Mouse (Mus musculus): ENCODE results near the gene Akr1a1.
"Not testable (repeated sequence)": the region's sequence is repeated elsewhere in the genome, so short reads cannot be mapped to it uniquely, and the experiment has no call there.

The Akr1a1 gene

DNA sequence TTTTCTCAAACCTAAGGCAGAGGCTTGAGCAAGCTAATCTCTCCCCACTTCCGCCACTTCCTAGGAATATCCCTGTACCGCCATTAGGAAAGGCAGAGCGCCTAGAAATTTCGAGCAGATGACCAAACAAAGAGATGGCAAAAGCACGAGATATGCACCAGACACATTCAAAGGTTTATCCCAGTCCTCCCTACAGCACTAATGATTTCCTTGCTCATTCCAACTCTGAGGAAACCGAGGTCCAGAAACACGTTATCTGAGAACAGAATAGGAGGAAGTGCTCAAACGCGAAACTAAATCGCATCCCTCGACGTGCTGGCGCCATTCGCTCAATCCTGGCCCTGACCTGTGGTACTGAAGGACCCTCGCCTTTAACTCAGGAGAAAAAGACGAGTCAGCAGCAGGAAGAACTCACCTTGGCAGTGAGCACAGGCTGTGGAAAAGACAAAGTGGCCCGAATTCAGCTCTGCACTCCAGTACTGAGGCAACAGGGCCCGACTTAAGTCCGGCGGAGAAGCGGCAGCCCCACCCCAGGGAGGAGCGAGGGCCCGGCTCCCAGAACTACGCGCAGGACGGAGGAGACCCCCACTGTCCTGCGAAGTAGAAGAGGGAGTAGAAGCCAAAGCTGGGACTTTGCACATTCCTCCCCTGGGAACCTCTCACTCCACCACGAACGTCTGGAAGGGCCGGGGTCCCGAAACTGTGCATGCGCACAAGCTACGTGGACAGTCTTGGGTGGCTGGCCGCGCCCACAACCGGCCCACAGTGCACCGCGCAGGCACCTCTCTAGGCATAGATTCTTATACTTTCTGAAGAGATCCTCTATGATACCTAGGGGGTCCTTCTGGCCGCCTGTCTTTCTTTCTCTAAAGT, at the start of gene Akr1a1:
TSS of gene Akr1a1 (minus strand) at position 757 of the 873 bp plus-strand sequence.
- DNase-seq (ENCODE audit: low read depth, low spot score): peak; percentile 46

DNA sequence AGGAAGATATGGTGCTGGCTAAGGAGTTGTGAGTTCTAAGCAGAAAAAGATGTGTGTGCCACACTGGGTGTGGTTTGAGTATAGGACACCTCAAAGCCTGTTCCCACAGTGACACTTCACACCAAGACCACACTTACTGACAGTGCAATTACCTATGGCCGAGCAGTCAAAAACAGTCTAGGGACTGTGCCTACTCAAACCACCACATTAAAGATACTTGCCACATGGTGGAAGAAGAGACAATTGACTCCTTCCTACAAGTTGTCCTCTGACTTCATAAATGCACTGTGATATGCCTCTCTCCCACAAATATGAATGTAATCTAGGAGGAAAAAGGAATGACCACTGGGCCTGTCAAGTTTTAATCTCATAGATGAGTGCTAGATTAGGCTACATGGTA, 49.5 kb upstream of the Akr1a1 start:
- no peak for DNase-seq (ENCODE audit: low read depth, low spot score)

GRCm38 (mm10) chr4:116698693-116699342, 47.3 kb upstream of the Akr1a1 start:
- no peak for DNase-seq (ENCODE audit: low read depth, low spot score)

DNA sequence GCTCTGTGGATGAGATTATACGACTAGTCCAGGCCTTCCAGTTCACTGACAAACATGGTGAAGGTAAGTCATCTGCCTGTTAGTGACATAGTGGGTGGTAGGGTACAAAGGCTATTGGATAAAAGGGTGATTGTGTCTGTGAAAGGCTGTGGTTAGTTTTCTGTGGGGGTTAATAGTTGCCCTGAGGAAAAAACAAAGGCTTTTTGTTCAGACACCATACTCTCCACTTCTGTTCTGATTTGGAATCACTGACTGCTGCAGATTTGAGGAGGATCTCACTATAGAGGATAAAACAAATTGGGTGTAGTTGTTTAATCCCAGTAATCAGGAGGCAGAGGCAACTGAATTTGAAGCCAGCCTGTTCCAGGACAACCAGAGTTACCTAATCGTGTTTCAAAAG, 42.3 kb upstream of the Akr1a1 start:
- DNase-seq (ENCODE audit: low read depth, low spot score): no peak

DNA sequence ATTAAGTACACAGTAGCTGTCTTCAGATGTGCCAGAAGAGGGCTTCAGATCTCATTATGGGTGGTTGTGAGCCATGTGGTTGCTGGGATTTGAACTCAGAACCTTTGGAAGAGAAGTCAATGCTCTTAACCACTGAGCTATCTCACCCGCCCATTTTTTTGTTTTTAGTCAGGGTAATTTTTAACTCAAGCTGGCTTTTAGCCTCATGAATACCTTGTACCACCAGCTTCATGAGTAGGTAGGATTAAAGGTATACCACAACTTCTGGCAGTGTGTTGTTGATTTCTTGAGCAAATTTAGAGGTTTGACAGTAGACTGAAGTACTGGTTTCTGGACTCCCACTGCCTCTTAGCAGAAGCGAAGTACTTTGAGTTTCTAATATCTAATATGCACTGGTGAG, 40.7 kb upstream of the Akr1a1 start:
- no peak for DNase-seq (ENCODE audit: low read depth, low spot score)

DNA sequence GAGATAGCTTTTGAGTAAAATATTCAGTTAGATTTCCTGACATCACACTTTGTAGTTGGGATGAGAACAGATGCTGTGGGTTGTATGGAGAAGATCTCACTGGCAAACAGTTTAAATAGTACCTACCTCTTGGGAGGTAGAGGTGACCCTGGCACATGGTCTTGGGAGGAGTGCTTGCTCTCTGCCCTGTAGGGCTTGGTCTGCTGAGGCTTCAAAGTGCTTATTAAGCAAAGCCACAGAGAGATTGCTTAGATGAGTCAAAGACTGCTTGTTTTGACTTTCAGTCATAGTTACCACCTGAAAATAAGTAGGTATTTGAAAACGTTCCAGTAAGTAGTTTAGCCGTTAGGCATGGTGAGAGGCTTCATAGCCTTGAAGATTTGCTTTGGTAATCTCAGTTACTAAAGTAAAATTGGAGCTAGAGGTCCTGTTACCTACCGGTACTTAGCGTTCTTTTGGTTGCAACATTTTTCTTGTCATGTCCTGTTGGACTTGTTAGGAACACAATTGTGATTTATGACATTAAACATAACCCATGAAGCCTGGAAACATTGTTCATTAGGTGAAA, 37.9 kb upstream of the Akr1a1 start:
- no peak for DNase-seq (ENCODE audit: low read depth, low spot score)

DNA sequence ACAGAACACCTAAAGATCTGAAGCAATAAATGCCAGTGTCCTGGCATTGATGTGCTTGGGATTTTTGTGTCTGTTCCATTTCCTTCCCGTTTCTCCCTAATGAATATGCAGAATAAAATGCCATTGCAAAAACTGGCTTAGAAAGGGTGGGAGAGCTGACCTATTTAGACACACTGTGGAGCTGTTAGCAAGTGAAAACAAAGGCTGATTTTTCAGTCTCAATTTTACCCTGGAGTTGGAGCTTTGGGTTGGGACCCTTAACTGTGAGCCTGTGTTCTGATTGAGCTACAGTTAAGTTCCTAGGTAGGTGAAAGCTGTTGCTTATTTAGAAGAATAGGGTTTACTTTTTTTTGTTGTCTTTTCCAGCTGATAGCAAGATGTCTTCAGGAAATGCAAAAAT, 35.6 kb upstream of the Akr1a1 start:
- DNase-seq (ENCODE audit: low read depth, low spot score): no peak

- DNase-seq (ENCODE audit: low read depth, low spot score): peak; percentile 70
Observed at GRCm38 (mm10) chr4:116685402-116686061, 34.1 kb upstream of the Akr1a1 start, which contains the start of gene Prdx1. TSS of gene Prdx1 (plus strand) at chr4:116685544.

DNA sequence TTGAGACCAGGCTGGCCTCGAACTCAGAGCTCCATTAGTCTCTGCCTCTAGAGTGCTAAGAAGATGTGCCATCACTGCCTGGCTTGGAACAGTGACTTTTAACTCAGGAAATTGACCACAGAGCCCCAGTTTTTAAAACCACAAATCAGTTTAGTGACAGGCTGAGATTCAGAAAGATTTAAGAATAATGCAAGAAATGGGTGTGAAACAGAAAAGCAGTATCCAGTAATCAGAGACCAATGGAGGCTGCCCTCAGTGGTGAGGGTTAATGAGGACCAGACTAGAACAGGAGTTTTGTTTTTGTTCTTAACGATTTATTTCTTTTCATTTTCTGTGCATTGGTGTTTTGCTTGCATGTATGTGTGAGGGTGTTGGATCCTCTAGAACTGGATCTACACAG, 33.2 kb upstream of the Akr1a1 start:
- no peak for DNase-seq (ENCODE audit: low read depth, low spot score)

- peak; percentile 39 for DNase-seq (ENCODE audit: low read depth, low spot score)
Observed at GRCm38 (mm10) chr4:116683957-116684356, 32.5 kb upstream of the Akr1a1 start.

GRCm38 (mm10) chr4:116680521-116680920, 29.0 kb upstream of the Akr1a1 start:
- not testable (repeated sequence) for DNase-seq (ENCODE audit: low read depth, low spot score)

DNA sequence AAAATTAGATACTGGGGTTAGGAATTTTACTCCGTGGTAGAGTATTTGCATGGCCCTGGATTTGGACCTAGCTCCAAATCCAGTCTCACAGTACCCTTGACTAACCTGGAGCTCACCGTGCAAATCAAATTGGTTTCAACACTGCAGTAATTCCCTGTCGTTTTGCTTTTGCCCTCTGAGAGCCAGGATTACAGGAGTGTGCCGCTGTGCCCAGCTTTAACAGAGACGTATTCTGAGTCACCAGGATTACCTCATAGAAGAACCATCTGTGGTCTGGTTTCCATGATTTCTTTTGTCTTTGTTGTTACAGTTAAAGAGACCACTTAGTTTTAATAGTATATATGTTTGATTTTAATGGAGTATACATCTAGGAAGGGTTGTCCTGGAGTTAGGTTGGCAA, 27.7 kb upstream of the Akr1a1 start:
- DNase-seq (ENCODE audit: low read depth, low spot score): no peak

- DNase-seq (ENCODE audit: low read depth, low spot score): no peak
Observed at GRCm38 (mm10) chr4:116677808-116678207, 26.3 kb upstream of the Akr1a1 start.

- DNase-seq (ENCODE audit: low read depth, low spot score): no peak
Observed at GRCm38 (mm10) chr4:116676027-116676426, 24.5 kb upstream of the Akr1a1 start.

DNA sequence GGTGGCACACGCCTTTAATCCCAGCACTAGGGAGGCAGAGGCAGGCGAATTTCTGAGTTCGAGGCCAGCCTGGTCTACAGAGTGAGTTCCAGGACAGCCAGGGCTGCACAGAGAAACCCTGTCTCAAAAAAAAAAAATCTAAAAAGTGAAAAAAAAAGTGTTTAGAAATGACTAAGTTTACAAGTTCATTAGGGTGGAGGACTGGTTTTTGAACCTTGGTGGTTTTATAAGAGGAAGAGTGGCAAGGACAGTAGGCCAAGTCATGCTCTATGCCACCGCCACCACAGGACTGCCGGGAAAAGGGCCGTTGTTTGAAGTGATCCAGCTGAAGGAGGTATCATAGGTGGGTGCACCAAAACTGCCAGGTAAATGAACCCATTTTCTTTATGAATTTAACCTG, 23.3 kb upstream of the Akr1a1 start:
- DNase-seq (ENCODE audit: low read depth, low spot score): not testable (repeated sequence)

GRCm38 (mm10) chr4:116672785-116673184, 21.3 kb upstream of the Akr1a1 start:
- no peak for DNase-seq (ENCODE audit: low read depth, low spot score)

DNA sequence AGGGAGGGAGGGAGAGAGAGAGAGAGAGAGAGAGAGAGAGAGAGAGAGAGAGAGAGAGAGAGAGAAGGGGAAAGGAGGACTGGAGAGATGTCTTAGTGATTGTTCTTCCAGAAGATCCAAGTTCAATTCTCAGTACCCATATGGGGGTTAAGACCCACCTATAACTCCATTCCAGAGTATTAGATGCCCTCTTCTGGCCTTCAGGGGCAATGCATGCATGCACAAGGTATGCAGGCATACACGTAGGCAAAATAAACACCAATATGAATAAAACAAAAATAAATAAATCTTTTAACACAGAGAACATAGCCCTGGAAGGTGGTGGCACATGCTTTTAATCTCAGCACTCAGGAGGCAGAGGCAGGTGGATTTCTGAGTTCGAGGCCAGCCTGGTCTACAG, 17.8 kb upstream of the Akr1a1 start:
- DNase-seq (ENCODE audit: low read depth, low spot score): no peak

DNA sequence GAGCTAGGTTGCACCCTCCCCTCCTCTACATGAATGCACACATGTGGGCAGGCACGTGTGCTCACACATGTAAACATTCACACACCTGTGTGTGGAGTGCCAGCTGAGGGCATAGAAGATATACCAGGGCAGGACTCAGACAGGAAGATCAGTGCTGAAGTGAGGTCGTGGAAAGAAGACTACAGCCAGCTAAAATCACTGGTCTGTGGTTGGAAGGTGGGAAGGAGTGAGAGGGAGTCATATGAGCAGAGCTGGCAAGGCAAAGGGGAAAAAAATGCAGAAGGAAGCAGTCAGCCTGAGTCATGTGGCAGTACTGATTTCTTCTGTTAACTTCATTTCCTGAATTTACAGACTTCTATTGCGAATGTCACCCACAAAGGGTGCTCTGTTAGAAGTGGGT, 16.7 kb upstream of the Akr1a1 start:
- DNase-seq (ENCODE audit: low read depth, low spot score): no peak

- DNase-seq (ENCODE audit: low read depth, low spot score): no peak
Observed at GRCm38 (mm10) chr4:116666625-116667024, 15.1 kb upstream of the Akr1a1 start.

DNA sequence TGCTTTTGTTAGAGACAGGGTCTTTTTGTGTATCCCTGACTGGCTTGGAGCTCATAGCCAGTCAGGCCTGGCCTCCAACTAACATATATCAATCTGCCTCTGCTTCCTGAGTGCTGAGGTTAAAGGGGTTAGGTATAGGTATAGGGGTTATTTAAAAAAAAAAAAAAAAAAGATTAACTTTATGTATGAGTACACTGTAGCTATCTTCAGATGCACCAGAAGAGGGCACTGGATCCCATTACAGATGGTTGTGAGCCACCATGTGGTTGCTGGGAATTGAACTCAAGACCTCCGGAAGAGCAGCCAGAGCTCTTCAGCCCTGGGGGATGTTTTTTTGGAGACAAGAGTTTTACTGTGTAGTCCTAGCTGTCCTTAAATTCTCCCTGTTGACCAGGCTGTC, 10.5 kb upstream of the Akr1a1 start:
- DNase-seq (ENCODE audit: low read depth, low spot score): no peak

- no peak for DNase-seq (ENCODE audit: low read depth, low spot score)
Observed at GRCm38 (mm10) chr4:116660829-116661228, 9.3 kb upstream of the Akr1a1 start.

DNA sequence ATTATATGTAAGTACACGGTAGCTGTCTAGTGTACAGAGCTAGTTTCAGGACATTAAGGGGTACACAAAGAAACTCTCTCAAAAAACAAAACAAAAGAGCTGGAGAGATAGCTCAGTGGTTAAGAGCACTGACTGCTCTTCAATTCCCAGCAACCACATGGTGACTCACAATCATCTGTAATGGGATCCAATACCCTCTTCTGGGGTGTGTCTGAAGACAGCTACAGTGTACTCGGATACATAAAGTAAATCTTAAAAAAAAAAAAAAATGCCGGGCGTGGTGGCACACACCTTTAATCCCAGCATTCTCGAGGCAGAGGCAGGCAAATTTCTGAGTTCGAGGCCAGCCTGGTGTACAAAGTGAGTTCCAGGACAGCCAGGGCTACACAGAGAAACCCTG, 8.4 kb upstream of the Akr1a1 start:
- not testable (repeated sequence) for DNase-seq (ENCODE audit: low read depth, low spot score)

Measured in c-Kit-negative CD71-positive TER-119-positive erythroid progenitor cells, embryonic 14.5 days (primary cell).